Mouse (Mus musculus): ENCODE measurements around the gene Cog5.

Cog5 gene

DNA sequence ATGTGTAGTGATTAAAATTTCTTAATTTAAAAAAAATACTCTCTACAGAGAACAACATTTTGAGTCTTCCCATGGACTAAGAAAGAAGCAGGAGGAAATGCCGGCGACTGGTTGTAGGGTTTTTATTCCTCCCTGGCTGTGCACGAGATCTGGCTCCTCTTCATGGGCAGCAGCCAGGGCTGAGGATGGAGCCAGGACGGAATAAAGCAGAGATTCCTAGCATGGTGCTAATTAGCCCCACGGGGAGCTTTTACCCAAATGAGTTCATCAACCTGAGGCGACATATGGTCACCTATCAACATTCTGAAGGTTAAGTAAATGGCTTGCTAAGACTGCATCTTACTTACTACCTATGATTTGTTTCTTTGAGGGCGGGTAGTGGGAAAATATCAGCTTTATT is 328.6 kb downstream of the Cog5 start:
- DNase-seq (ENCODE audit: low read depth, low spot score), result no peak

DNA sequence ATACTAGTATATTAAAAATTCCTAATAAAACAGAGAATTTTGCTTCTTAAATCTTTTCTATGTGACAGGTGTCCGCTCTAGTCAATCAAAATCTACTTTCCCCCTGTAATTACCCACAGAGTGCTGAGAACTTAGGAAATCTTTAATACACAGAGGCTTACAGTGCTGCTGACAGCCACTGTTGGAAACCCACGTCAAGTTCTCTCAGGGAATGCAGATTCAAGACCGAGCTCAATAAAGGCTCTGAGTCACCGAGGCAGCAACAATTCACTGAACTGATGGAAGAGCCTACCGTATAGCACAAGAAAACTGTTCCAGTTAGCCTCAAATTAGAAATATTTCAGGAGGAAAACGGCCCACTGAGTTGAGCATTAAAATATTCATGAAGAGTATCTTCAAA is 329.1 kb downstream of the Cog5 start:
- DNase-seq (ENCODE audit: low read depth, low spot score), result no peak

DNA sequence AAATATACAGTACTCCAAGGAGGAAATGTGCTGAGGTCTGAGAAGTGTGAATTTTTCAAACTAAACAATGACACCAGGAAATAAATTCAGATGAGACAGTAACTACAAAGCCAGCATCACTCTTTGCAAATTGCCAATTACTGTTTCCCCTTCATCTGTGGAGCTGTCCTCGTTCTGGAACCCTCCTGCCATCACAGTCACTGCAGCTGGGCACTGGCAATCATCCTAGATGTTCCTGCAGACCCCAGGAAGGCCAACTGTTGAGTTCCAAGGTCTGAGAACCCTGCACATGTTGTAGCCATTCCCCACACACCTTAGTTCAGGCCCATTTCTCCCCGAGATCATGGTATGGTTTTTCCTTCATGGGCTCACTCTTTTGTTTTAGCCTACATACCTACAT is 329.5 kb downstream of the Cog5 start:
- DNase-seq (ENCODE audit: low read depth, low spot score), result no peak

DNA sequence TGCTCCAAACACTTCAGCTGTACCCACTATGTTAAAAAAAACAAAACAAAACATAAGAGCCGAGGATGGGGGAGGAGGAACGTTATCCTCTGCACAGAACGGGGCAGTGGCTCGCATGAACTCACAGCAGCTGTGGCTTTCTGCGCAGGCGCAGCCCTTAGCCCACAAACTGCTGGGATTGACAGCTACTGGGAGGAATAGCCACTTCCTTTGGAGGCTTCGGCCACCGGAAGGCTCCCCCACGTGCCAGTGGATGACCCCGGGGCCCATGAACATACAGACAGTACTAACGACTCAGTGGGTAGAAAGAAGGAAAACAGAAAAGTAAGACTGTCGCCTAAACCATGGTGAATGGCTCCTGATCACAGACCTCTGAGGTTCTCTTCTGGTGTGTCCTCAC is 330.0 kb downstream of the Cog5 start:
- no peak for DNase-seq (ENCODE audit: low read depth, low spot score)

DNA sequence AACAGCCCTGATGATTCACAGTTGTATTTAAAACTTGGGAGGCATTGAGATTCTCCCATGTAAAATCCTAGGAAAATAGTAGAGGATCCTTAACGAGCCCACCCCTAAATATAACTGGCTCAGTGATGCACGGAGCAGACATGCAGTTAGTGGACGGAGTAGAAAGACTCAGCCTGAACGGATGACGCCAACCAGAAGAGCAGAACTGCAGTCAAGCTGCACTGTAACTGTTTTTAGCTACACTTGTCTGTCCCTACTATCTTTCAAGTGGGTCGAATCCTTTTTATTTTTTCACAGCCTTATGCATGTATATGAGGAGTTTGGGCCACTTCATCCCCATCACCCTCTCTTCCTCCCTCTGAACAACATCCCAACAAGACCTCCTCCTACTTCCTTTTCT is 331.1 kb downstream of the Cog5 start:
- no peak for DNase-seq (ENCODE audit: low read depth, low spot score)

DNA sequence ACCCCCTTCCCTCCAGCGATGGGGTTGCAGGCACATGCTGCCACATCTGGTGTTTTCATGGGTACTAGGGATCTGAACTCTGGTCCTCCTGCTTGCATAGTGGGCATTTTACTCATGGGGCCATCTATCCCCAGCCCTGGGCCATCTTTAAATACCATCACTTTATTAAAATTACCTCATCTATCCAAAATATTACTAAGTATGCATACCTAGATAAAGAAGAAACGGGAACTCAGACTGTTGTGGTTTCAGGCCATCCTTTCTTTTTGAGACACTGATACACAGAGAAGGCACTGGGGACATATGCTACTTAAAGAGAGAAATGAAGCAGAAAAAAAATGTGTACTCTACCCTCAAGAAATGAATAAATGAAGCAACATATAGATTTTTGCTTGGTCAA is 331.8 kb downstream of the Cog5 start:
- no peak for DNase-seq (ENCODE audit: low read depth, low spot score)

Measured in R1 (cell line).